Mouse (Mus musculus) monocyte, adult 59 days (primary cell): ENCODE measurements around the gene Rpf2. TPM values are rescaled to one million over a fixed set of nuclear protein-coding genes. Genes with fewer than 3 reads are reported as not detected.

Source experiments
- total RNA-seq, 2 experiments: library from RNA; stranded (reverse); gene quantifications; one replicate each; pipeline ENCODE4 v1.2.4; 2023

Gene Rpf2
- 10 to 100 TPM; 15.2 to 19.3 TPM for total RNA-seq

GRCm38 (mm10) chr10:40246374-40247165, at the start of gene Rpf2:
TSS of gene Rpf2 (minus strand) at chr10:40247036.

GRCm38 (mm10) chr10:40257414-40258255, 10.8 kb upstream of the Rpf2 start, which contains the start of gene Gtf3c6:
TSS of gene Gtf3c6 (minus strand) at chr10:40258108.

Other genes with a start within 250 kb of the Rpf2 start
- gene Mfsd4b1, start 221.8 kb downstream of the Rpf2 start, total RNA-seq, result not detected
- 10 to 100 TPM; 48.7 to 48.8 TPM for gene Slc16a10, start 104.8 kb downstream of the Rpf2 start, total RNA-seq
- gene Gtf3c6, start 11.1 kb upstream of the Rpf2 start, total RNA-seq, result 10 to 100 TPM; 13.0 to 19.8 TPM
- gene Amd1, start 55.1 kb upstream of the Rpf2 start, total RNA-seq, result 10 to 100 TPM; 35.1 to 45.2 TPM
- 10 to 100 TPM; 36.9 to 39.1 TPM for gene Cdk19, start 92.5 kb upstream of the Rpf2 start, total RNA-seq